Mouse (Mus musculus) retina, embryonic 14.5 days (tissue): ENCODE data around the gene Kcnt1.

Experiments used
- DNase-seq: peaks from one replicate; pipeline ENCODE4 v3.0.0-alpha.2; 2015; ENCODE audit warnings: low spot score

Kcnt1 gene

DNA sequence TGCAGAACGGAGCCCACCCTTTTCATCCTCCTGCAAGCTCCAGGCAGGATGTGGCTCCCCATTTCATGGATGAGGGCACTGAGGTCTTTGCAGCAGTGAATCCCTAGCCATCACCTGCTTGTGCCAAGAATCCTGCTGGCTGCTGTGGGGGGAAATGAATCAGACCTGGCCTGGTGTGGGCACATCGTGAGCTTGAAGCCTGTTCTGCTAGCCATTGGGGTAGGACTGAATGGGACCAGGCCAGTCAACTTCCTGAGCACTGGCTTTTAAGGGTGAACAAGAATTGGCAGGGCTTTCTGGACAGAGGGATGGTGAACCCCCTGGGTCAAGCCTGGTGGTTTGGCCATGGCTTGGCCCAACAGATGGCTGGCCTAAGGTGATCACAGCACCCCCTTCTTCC, 15.0 kb downstream of the Kcnt1 start:
- DNase-seq, result no peak

DNA sequence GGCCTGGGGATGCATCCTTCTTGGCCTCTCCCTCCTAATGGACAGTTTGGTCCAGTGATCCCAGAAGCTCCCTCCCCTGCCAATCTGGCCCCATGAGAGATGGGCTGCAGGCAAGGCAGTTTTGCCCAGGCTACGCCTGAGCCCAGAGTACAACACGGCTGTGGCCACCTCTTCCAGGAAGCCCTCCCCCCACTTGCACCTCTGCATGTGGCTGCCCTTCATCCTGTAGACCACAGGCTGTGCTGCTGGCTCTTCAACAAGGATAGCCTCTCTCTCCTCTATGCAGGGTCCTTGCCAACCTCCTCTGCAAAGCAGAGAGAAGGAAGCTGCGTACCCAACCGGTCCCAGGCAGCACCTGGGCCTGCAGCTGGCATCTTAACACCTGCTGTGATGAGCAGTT, 15.5 kb downstream of the Kcnt1 start:
- no peak for DNase-seq

GRCm38 (mm10) chr2:25882276-25882675, 18.7 kb downstream of the Kcnt1 start:
- DNase-seq, result no peak

DNA sequence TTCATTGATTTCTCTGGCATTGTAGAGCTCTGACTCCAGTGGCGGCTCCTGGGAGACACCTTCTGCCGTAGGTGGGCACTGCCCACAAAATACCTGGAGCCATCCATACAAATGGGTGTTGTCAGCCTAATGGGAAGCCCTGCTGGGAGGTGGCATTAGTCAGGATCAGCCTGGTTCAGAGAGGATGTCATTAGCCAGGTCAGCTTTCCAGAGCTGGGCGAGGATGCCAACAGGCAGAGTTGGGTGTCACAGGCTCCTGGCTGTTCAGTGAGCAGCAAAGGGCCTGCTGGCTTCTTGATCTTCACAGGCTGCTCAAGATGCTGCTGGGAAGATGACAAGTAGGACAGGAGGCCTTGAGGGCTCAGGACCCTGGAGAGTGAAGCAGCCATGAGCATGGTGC, 21.2 kb downstream of the Kcnt1 start:
- no peak for DNase-seq

DNA sequence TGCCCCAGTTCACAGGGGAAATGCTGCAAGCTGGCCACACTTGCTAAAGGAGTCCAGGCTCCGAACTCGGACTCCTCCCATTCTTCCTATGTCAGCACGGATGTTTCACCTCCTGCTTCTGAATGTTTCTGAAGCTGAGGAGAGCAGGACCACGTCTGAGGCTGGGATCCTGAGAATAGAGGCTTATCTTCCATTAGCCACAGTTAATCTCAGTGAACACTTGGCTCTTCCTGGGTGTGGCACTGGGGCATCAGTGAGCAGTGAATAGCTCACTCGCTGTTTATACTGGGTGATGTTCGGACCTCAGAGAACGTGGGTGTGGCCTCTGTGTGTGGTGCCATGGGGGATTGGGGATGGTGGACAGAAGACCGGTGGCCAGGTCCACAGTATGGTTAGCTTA, 23.7 kb downstream of the Kcnt1 start:
- no peak for DNase-seq

GRCm38 (mm10) chr2:25888144-25888543, 24.6 kb downstream of the Kcnt1 start:
- no peak for DNase-seq

DNA sequence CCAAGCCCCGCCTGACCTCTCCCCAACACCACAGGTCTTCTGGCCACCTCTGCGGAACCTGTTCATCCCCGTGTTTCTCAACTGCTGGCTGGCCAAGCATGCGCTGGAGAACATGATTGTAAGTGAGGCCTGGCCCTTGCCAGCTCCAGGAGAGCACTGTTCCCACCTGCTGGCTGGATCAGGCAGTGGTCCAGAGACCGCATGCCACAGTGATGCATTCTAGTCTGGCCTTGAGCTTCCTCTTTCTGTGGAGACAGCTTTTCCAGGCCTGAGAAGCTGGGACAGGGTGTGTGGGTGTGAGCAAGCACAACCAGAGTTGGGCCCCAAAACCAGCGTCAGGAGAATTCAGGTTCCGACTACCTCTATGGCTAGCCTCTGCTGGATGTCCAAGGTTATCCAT, 28.9 kb downstream of the Kcnt1 start:
- DNase-seq, result no peak

- no peak for DNase-seq
Measured at GRCm38 (mm10) chr2:25898970-25899369, 35.4 kb downstream of the Kcnt1 start.

- no peak for DNase-seq
Measured at GRCm38 (mm10) chr2:25909872-25910271, 46.3 kb downstream of the Kcnt1 start.

- peak; percentile 12 for DNase-seq
Measured at GRCm38 (mm10) chr2:25913247-25913646, 49.7 kb downstream of the Kcnt1 start.

DNA sequence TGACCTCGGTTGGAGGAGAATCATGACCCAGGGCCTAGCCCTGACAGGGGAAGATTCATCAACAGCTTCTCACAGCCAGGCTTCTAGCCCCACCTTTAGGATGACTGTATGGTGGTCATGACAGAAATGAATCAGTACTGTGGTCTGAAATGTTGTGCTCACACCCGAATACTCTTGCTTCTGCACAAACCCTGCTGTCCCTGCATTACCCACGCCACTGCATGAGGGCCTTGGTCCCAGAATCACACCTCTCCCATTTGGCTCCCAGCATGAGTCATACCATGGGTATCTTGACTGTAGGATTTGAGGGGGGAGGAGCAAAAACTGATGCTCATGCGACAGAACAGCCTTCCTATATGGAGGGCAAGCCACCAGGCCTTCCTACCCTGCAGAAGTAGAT, 50.7 kb downstream of the Kcnt1 start:
- DNase-seq, result no peak

- DNase-seq, result no peak
Measured at GRCm38 (mm10) chr2:25914821-25915220, 51.3 kb downstream of the Kcnt1 start.

DNA sequence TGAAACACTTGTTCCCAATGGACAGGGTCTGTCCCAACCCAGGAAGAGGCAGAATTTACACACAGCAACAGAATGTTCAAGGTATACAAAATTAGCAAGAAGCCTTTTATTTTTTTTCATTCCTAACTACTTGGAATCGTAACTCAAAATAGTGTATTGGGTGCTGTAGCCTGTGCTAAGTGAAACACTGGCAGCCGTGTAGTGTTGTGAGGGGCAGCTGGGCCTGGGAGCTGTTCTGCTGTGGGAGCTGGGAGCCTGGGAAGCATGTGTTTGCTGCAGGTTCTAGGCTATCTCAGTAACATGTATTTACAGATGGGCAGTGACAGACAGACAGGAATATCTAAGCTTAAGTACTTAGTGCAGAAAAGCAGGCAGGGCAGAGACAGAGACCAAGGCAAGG, 54.9 kb downstream of the Kcnt1 start:
- DNase-seq, result no peak

DNA sequence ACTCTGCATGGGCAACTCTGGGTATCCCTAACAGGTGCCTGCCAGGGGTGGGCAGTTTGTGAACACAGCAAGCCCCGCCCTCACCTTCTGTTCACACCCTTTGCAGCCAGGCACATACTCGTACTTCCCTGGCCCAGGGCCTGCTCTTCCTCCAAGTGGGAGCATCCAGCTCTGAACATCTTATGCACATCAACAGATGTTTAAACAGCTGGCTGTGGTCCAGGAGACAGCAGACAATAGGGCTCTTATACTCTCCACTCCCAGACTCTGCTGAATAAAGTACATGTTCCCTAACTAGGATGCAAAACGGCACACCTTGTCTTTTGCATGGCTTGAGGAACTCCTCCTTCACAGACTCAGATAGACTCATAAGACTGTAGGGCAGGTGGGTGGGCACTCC, 56.4 kb downstream of the Kcnt1 start:
- DNase-seq, result no peak

DNA sequence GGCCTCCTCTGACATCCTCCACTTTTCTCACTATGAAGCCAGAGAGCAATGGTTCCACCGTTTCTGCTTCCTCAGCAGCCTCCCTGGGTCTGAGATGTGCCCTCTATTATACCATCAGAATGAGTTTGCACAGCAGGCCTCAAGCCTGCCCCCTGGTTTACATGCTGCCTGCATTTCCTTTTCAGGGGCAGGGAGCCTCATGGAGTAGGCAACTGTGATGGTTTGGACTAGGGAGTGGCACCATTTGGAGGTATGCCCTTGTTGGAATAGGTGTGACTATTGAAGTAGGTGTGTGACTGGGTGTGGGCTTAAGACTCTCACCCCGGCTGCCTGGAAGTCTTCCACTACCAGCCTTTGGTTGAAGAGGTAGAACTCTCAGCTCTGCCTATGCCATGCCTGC, 60.3 kb downstream of the Kcnt1 start:
- DNase-seq, result no peak

DNA sequence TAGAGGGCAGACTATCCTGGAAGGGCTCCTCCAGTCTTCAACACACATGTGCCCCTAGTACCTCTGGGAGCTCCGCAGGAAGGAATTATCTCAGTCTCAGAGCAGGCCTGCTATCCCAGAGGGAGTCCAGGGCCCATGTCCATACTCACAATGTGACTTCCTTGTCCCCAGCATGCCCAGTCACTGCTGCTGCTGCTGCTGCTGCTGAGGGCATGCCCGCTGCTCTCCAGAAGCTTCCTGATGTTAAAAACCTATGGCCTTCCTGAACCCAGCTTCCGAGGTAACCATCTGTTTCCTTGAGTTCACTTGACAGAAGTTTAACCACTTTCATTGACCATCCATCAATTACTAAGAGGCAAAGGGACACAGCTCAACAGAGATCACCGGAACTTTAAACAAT, 61.4 kb downstream of the Kcnt1 start:
- DNase-seq, result no peak

DNA sequence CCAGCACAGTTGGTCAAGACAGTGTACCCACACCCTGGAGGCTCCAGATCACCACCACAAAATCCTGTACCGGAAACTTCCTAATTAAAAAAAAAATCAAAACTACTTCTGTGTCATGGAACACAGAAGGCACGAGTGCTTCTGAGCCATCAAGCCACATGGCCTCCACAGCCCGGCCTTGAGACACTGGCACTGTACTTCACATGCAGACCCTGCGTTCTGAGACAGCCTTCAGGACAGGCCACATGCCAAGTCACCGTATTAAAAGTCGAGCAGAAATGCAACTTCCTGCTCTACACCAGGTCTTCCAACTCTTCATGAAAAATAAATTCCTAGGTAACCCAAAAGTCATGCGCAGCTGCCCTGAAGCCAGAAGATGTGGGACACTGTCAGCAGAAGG, 64.3 kb downstream of the Kcnt1 start:
- no peak for DNase-seq

GRCm38 (mm10) chr2:25931249-25931859, 67.8 kb downstream of the Kcnt1 start:
- DNase-seq, result peak; percentile 65

DNA sequence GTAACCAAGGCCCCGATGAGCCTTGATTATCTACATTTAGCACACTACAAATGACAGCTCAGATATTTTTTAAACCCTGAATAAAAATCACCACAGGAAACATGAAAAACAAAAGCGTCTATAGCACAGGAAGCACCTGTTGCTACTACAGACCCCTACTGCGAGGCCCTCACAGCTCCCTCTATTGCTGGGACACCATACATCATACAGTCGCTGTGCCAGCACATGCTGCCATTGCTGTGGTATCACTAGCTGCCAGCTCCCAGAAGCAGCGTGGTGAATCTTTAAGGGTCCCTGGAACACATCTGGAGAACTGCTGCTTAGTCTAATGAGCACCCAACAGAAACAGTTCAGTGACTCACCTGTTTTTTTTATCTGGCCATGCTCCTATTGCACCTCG, 77.0 kb downstream of the Kcnt1 start:
- no peak for DNase-seq

- no peak for DNase-seq
Measured at GRCm38 (mm10) chr2:25943822-25944221, 80.3 kb downstream of the Kcnt1 start.

- DNase-seq, result peak; percentile 8
Measured at GRCm38 (mm10) chr2:25947950-25948349, 84.4 kb downstream of the Kcnt1 start.

DNA sequence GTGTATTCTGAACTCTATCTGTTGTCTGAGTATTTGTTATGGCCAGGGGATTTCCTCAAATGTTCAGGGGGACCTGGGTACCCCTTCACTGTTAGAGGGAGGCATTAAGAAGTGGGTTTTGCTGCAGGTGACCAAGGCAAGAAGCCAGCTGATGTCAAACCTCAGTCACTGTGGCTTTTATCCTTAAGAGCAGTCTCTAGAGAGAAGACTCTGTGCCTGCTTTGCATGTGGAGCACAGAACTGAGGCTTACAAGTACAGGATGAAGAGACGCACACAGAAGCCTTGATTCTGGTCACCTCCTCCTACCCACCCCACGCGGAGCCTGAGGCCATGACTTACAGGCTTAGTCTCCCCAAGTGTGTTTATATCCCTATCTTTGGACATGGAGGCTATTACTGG, 85.8 kb downstream of the Kcnt1 start:
- DNase-seq, result no peak
